Mouse (Mus musculus) forebrain, embryonic 11.5 days (tissue): Measurements from ENCODE around the gene Olfr224. TPM values are rescaled to one million over a fixed set of nuclear protein-coding genes. Genes with fewer than 3 reads are reported as not detected.
"Not testable (repeated sequence)": the region's sequence is repeated elsewhere in the genome, so short reads cannot be mapped to it uniquely, and the experiment has no call there.

ENCODE experiments used
- ATAC-seq: fragments of 200-750 bp; cut with Nextera tagmentation; replicated peaks from 2 replicates; pipeline ENCODE4 v1.8.0; 2017; ENCODE audit warnings: moderate TSS enrichment; ENCODE audit not compliant: low FRiP score
- DNase-seq: peaks from one replicate; pipeline ENCODE4 v3.0.0-alpha.2; 2017; ENCODE audit warnings: low spot score
- H3K27ac ChIP-seq: fragments of 300-500 bp; sonication (generic); 2 replicates; pipeline ENCODE4 v1.5.1; 2014; ENCODE audit warnings: low read depth, low read length
- H3K27me3 ChIP-seq: fragments of 300-500 bp; sonication (generic); 2 replicates; pipeline ENCODE4 v1.6.1; 2014; ENCODE audit warnings: mild to moderate bottlenecking, low read length, mixed read lengths; ENCODE audit not compliant: control insufficient read depth, insufficient read depth
- H3K36me3 ChIP-seq: fragments of 300-500 bp; sonication (generic); 2 replicates; pipeline ENCODE4 v1.6.1; 2014; ENCODE audit warnings: mild to moderate bottlenecking, low read length, moderate library complexity, mixed read lengths; ENCODE audit not compliant: control insufficient read depth, insufficient read depth
- H3K4me1 ChIP-seq: fragments of 300-500 bp; sonication (generic); replicated peaks from 2 replicates; pipeline ENCODE4 v1.6.1; 2014; ENCODE audit warnings: low read length, mixed read lengths; ENCODE audit not compliant: control insufficient read depth, insufficient read depth
- H3K4me2 ChIP-seq: fragments of 300-500 bp; sonication (generic); 2 replicates; pipeline ENCODE4 v1.6.1; 2014; ENCODE audit warnings: low read depth, mild to moderate bottlenecking, low read length, moderate library complexity, mixed read lengths; ENCODE audit not compliant: severe bottlenecking
- H3K4me3 ChIP-seq: fragments of 300-500 bp; sonication (generic); 2 replicates; pipeline ENCODE4 v1.5.1; 2014; ENCODE audit warnings: low read depth, low read length
- H3K9ac ChIP-seq: fragments of 300-500 bp; sonication (generic); 2 replicates; pipeline ENCODE4 v1.6.1; 2014; ENCODE audit warnings: low read length
- H3K9me3 ChIP-seq: fragments of 300-500 bp; sonication (generic); 2 replicates; pipeline ENCODE4 v1.6.1; 2016; ENCODE audit warnings: low read length, mixed read lengths; ENCODE audit not compliant: control insufficient read depth
- WGBS: fragments of 180-500 bp; shearing (Covaris S2); extraction: QIAGEN DNeasy Blood & Tissue Kit; methylation state at CpG from one replicate; pipeline ENCODE4 v1.1.7; 2014; 5-methylcytosine and 5-hydroxymethylcytosine counted together
- polyA plus RNA-seq: library from polyadenylated mRNA; unstranded; fragments of >200 nt; fragmentation: Nextera tagmentation; extraction: Ambion mirVana; gene quantifications from 2 replicates; pipeline ENCODE4 v1.2.1, GENCODE M21; 2014

Olfr224 gene
- polyA plus RNA-seq, 1 experiment from 2014 or later = not detected

GRCm38 (mm10) chr11:58577430-58577829 lies 7.1 kb upstream of the Olfr224 start, which contains the start of gene Olfr325:
TSS of gene Olfr325 (plus strand) at chr11:58577730.
- WGBS = 87% methylated on average over 1 of the region's 1 CpGs
- Histone ChIP-seq H3K36me3 (no peaks in the 10 kb centered on the region), H3K4me3 (no peak within 1 kb of the TSS), H3K27me3 (no peaks in the 10 kb centered on the region), H3K27ac (no peak within 1 kb of the TSS), H3K4me2 (no peak within 1 kb of the TSS), H3K4me1 (no peaks in the 10 kb centered on the region), H3K9me3 (no peaks in the 10 kb centered on the region; the same call in 1 of the 2 replicates), H3K9ac (no peak within 1 kb of the TSS)
- ATAC-seq (no peak), DNase-seq (no peak)

DNA sequence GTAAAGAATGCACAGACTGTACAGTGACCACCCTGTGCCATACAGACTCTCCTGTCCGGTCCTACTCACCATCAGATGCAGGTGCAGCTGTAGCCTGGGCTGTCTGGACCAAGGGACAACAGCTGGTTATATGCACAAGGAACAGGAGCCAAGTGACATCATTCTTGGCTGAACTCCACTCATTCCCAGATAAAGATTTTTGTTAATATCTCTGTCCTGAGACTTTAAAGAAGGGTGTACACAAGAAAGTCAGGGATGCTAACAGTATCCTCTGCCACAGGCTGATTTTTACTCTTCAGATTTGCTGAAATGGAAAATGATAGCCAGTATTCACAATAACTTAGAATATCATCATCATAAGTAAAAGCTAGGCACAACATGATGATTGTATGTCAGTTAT lies 14.8 kb downstream of the Olfr224 start, which contains the start of gene Olfr328:
Gene Olfr328, minus strand, starts transcription at position 101 of the 400 bp plus-strand sequence.
- H3K4me2 ChIP-seq = no peak within 1 kb of the TSS
- no peaks in the 10 kb centered on the region for H3K9me3 ChIP-seq
- H3K4me1 ChIP-seq = no peaks in the 10 kb centered on the region
- H3K4me3 ChIP-seq = no peak within 1 kb of the TSS
- DNase-seq = no peak
- no peak within 1 kb of the TSS for H3K9ac ChIP-seq
- ATAC-seq = no peak
- no peaks in the 10 kb centered on the region for H3K36me3 ChIP-seq
- no peaks in the 10 kb centered on the region for H3K27me3 ChIP-seq
- 90% methylated on average over 1 of the region's 1 CpGs for WGBS
- no peak within 1 kb of the TSS for H3K27ac ChIP-seq

DNA sequence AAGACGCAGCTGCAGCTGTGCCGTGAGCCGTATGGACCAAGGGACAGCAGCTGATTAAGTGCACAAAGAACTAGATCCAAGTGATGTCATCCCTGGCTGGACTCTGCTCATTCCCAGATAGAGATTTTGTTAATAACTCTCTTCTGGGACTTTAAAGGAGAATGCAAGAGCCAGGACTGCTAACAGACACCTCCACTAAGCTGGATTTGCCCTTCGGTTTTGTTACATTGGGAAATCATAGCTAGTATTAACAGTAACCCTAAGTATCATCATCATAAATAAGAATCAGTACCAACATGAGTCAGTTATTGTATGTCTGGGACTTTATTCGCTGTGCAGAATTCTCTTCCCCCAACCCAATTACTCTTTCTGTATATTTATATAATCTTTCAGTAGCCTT lies 24.0 kb downstream of the Olfr224 start, which contains the start of gene Olfr329-ps:
Gene Olfr329-ps, minus strand, starts transcription at position 101 of the 400 bp plus-strand sequence.
- H3K4me3 ChIP-seq = no peak within 1 kb of the TSS
- WGBS = 81% methylated on average over 5 of the region's 5 CpGs
- no peak within 1 kb of the TSS for H3K9ac ChIP-seq
- no peaks in the 10 kb centered on the region for H3K27me3 ChIP-seq
- no peaks in the 10 kb centered on the region for H3K4me1 ChIP-seq
- ATAC-seq (no peak), DNase-seq (no peak)
- no peak within 1 kb of the TSS for H3K4me2 ChIP-seq
- H3K36me3 ChIP-seq = no peaks in the 10 kb centered on the region
- H3K27ac ChIP-seq = no peak within 1 kb of the TSS
- no peaks in the 10 kb centered on the region for H3K9me3 ChIP-seq

DNA sequence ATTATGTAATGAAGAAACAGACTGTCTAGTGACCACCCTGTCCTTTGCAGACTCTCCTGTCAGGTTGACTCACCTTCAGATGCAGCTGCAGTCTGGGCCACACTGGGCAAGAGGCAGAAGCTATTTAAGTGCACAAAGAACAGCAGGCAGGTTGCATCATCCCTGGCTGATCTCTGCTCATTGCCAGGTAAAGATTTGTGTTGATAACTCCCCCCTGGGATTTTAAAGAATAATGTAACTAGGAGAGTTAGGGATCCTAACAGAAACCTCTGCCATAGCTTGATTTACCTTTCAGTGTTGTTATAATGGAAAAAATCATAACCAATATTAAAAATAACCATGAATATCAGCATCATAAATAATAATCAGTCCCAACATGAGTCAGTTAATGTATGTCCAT lies 35.6 kb downstream of the Olfr224 start, which contains the start of gene Olfr330:
Gene Olfr330, minus strand, starts transcription at position 101 of the 400 bp plus-strand sequence.
- not testable (repeated sequence) for H3K4me3 ChIP-seq, H3K9ac ChIP-seq, DNase-seq, H3K36me3 ChIP-seq, H3K9me3 ChIP-seq, ATAC-seq, H3K27ac ChIP-seq, H3K27me3 ChIP-seq, H3K4me1 ChIP-seq, H3K4me2 ChIP-seq

- ATAC-seq, H3K4me3 ChIP-seq, H3K9ac ChIP-seq, H3K27ac ChIP-seq, H3K36me3 ChIP-seq, H3K4me1 ChIP-seq, H3K9me3 ChIP-seq, H3K4me2 ChIP-seq, DNase-seq, H3K27me3 ChIP-seq: not testable (repeated sequence)
- 95% methylated on average over 6 of the region's 9 CpGs for WGBS
Observed at GRCm38 (mm10) chr11:58519756-58520155, 50.6 kb downstream of the Olfr224 start.

DNA sequence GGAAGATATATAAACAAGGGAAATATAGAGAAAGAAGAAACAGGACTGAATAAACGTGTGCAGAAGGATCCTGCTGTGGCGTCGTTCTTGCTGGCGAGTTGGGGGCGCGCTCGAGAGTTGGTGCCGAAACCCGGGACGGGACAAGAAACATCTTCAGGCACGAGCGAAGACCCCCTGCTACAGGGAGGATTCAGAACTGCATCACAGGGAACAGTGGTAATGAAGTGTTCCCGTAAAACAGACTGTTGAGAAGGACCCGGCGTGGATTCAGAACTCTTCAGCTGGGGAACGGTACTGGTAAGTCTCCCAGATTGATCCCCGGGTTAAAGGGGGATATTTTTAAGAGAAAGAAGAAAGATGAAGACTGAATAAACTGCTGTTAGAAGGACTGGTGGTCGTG lies 51.4 kb downstream of the Olfr224 start:
- DNase-seq, H3K4me2 ChIP-seq, H3K27me3 ChIP-seq, H3K4me1 ChIP-seq, H3K36me3 ChIP-seq, H3K4me3 ChIP-seq, H3K9ac ChIP-seq, H3K27ac ChIP-seq, ATAC-seq, H3K9me3 ChIP-seq: not testable (repeated sequence)
- 92% methylated on average over 17 of the region's 18 CpGs for WGBS

Other genes with a start within 250 kb of the Olfr224 start
- gene Zfp672, start 240.2 kb downstream of the Olfr224 start, polyA plus RNA-seq = 30.6 and 33.2 TPM in 2 replicates
- 36.7 and 41.0 TPM in 2 replicates for gene Sh3bp5l, start 239.8 kb downstream of the Olfr224 start, polyA plus RNA-seq
- gene Lypd8, start 191.5 kb downstream of the Olfr224 start, polyA plus RNA-seq = not detected in 2 replicates
- gene 1810065E05Rik, start 149.4 kb downstream of the Olfr224 start, polyA plus RNA-seq = not detected in 2 replicates
- not detected in 2 replicates for gene Gm12253, start 138.0 kb downstream of the Olfr224 start, polyA plus RNA-seq
- not detected in 2 replicates for gene Lypd9, start 117.6 kb downstream of the Olfr224 start, polyA plus RNA-seq
- not detected in 2 replicates for gene Olfr30, start 108.3 kb downstream of the Olfr224 start, polyA plus RNA-seq
- gene Olfr332, start 78.0 kb downstream of the Olfr224 start, polyA plus RNA-seq = not detected in 2 replicates
- not detected in 2 replicates for gene Olfr331, start 68.0 kb downstream of the Olfr224 start, polyA plus RNA-seq
- not detected in 2 replicates for gene Olfr330, start 35.7 kb downstream of the Olfr224 start, polyA plus RNA-seq
- gene Olfr329-ps, start 24.1 kb downstream of the Olfr224 start, polyA plus RNA-seq = not detected in 2 replicates
- gene Olfr328, start 14.9 kb downstream of the Olfr224 start, polyA plus RNA-seq = 0.07 and 0.12 TPM in 2 replicates
- gene Olfr325, start 7.2 kb upstream of the Olfr224 start, polyA plus RNA-seq = not detected in 2 replicates
- gene Olfr324, start 24.6 kb upstream of the Olfr224 start, polyA plus RNA-seq = not detected in 2 replicates
- not detected in 2 replicates for gene 2210407C18Rik, start 45.5 kb upstream of the Olfr224 start, polyA plus RNA-seq
- not detected in 2 replicates for gene Olfr323, start 59.9 kb upstream of the Olfr224 start, polyA plus RNA-seq
- 0.55 and 0.60 TPM in 2 replicates for gene Trim58, start 69.9 kb upstream of the Olfr224 start, polyA plus RNA-seq
- not detected in 2 replicates for gene Olfr322, start 88.2 kb upstream of the Olfr224 start, polyA plus RNA-seq
- gene Olfr320, start 110.5 kb upstream of the Olfr224 start, polyA plus RNA-seq = not detected in 2 replicates
- gene Olfr319, start 128.6 kb upstream of the Olfr224 start, polyA plus RNA-seq = not detected in 2 replicates
- gene Olfr318, start 153.5 kb upstream of the Olfr224 start, polyA plus RNA-seq = not detected in 2 replicates
- not detected in 2 replicates for gene Olfr317, start 168.7 kb upstream of the Olfr224 start, polyA plus RNA-seq
- not detected in 2 replicates for gene Olfr316, start 182.2 kb upstream of the Olfr224 start, polyA plus RNA-seq
- not detected in 2 replicates for gene Olfr315, start 202.6 kb upstream of the Olfr224 start, polyA plus RNA-seq
- not detected in 2 replicates for gene Olfr314, start 212.4 kb upstream of the Olfr224 start, polyA plus RNA-seq
- 1.8 and 2.0 TPM in 2 replicates for gene Fam183b, start 231.4 kb upstream of the Olfr224 start, polyA plus RNA-seq
- gene Olfr313, start 244.4 kb upstream of the Olfr224 start, polyA plus RNA-seq = 0.07 TPM in 1 of 2 replicates, not detected in the other